Mouse (Mus musculus) erythroblast, embryonic 14.5 days (primary cell): ENCODE results near the gene Srsf9. TPM values are rescaled to one million over a fixed set of nuclear protein-coding genes. Genes with fewer than 3 reads are reported as not detected.
A peak's percentile ranks its signal among the peaks of the same experiment; 100 is the strongest.
"Not testable (repeated sequence)": the region's sequence is repeated elsewhere in the genome, so short reads cannot be mapped to it uniquely, and the experiment has no call there.

Experiments
- H3K27me3 ChIP-seq: 2 replicates; pipeline ENCODE4 v1.6.1; 2012; ENCODE audit warnings: inconsistent platforms; ENCODE audit not compliant: control insufficient read depth
- H3K36me3 ChIP-seq: 2 replicates; pipeline ENCODE4 v1.6.1; 2012; ENCODE audit warnings: mild to moderate bottlenecking, inconsistent platforms; ENCODE audit not compliant: control insufficient read depth
- H3K4me1 ChIP-seq: 2 replicates; pipeline ENCODE4 v1.6.1; 2012; ENCODE audit warnings: inconsistent platforms; ENCODE audit not compliant: control insufficient read depth
- H3K4me3 ChIP-seq: replicated peaks from 2 replicates; pipeline ENCODE3; 2012; ENCODE audit warnings: moderate library complexity, mild to moderate bottlenecking, inconsistent platforms
- H3K9me3 ChIP-seq: 2 replicates; pipeline ENCODE4 v1.6.1; 2012; ENCODE audit warnings: low read length, inconsistent platforms, mixed read lengths; ENCODE audit not compliant: control insufficient read depth
- GATA1 ChIP-seq: IDR thresholded peaks from 2 replicates; pipeline ENCODE4 v1.6.1; 2012; ENCODE audit warnings: low read length, inconsistent platforms, mixed read lengths
- TAL1 ChIP-seq: IDR thresholded peaks from 3 replicates; pipeline ENCODE4 v1.6.1; 2012; ENCODE audit warnings: low read length, inconsistent platforms, mixed read lengths
- polyA plus RNA-seq: library from polyadenylated mRNA; stranded (reverse); fragments of >175 nt; gene quantifications from 2 replicates; pipeline ENCODE4 v1.2.3, GENCODE M21; 2012

Srsf9 gene
- polyA plus RNA-seq, 1 experiment = 5.5 TPM

DNA sequence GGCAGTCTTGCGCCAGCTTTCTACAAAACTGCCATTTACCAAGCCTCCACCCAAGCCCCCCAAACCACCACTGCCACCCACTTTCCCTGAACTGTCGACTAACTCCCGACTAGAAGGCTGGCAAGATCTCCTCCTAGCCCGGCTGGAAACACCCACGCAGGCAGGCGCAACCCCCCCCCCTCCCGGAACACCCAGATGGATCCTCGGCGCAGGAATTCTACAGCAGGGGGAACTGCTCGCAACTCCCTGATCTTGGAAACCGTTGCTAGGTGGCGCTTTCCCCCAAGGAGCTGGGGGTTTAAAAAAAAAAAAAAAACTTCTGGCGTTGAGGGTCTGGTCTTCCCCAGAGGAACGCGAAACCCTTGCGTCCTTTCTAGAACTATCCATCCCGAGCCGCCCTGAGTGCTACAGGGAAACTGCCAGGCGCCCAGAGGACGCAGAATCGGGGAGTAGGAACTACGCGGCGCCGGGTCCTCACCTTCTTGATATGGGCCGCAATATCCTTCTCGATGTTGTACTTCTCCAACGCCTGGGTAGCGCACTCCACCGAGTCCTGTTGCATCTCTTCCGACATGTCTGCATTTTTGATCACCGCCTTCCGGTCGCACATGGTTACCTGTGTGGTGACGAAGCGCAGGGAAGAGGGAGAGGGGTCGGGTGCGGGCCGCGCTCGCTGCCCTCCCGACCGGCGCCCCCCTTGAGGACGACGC is 26.8 kb upstream of the Srsf9 start:
- Histone ChIP-seq H3K4me3 (peak overlapping the region; percentile 85), H3K4me1 (peaks cover 67% of the 10 kb centered on the region), H3K36me3 (peaks cover 49% of the 10 kb centered on the region), H3K27me3 (no peaks in the 10 kb centered on the region), H3K9me3 (peaks cover 2% of the 10 kb centered on the region; the same call in 1 of the 2 replicates)
- TF ChIP-seq TAL1 = no peak

DNA sequence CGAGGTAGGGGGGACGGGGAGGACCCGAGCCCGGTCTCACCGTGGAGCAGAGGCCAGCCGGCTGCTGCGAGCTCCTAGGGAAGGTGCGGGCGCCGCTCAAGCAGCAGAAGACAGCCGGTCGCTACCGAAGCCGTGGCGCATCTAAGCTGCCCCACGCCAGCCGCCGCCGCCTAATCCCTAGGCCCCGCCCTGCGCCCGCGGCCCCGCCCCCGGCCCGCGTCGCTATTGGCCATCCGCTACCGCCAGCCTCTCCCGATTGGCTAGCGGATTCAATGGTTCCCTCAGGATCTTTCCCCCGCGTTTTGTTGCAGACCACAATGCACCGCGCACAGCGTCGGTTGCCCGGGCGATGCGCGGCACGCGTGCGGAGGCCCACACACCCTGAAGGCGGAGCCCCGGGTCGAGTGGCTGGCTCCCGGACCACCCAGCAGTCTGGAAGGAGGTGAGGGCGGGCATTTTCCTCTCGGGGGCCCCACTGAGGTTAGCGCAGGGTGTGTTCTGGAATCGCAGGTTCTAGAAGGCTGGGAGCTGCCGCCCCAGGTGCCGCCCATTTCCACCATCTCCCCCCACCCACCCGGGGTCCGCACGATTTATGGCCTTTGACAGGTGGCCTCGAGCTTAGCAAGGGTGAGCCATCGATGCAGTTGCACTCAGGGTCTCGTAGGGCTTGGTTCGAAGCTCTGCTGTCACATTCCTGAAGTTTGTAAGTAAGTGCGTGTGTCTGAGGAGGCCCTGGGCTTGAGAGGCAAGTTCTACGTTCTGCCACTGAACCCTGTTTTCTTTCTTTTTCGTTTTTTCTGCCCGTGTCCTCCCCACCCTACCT is 26.0 kb upstream of the Srsf9 start, which contains the start of gene Dynll1:
TSS of gene Dynll1 (minus strand) at position 208 of the 823 bp plus-strand sequence.
- no peak for TF ChIP-seq TAL1
- H3K27me3 ChIP-seq = no peaks in the 10 kb centered on the region
- H3K4me1 ChIP-seq = peaks cover 59% of the 10 kb centered on the region
- H3K36me3 ChIP-seq = peaks cover 41% of the 10 kb centered on the region
- peak within 1 kb of the TSS; percentile 85 for H3K4me3 ChIP-seq
- H3K9me3 ChIP-seq = peaks cover 2% of the 10 kb centered on the region; the same call in 1 of the 2 replicates

DNA sequence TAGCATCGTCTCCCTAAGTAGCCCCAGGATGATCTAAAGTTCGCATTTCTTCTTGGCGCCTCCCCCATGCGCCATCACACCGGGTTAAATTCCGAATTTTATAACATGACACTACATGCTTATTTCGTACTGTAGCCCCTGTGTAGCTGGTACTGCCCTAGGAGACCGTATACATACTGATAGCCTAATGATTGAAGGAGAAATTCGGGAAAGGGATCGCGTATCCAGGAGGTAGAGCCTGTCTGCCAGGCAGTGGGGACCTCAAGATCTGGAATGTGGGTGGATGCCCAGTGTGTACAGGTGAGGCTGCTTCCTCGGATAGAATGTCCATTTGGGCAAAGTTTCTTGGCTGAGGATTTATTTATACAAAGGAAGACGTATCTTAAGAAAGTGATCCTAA is 25.4 kb upstream of the Srsf9 start:
- H3K4me3 ChIP-seq = peak overlapping the region; percentile 85
- peaks cover 35% of the 10 kb centered on the region for H3K36me3 ChIP-seq
- no peaks in the 10 kb centered on the region for H3K27me3 ChIP-seq
- TF ChIP-seq TAL1 (no peak), GATA1 (no peak)
- H3K9me3 ChIP-seq = peaks cover 2% of the 10 kb centered on the region; the same call in 1 of the 2 replicates
- peaks cover 53% of the 10 kb centered on the region for H3K4me1 ChIP-seq

DNA sequence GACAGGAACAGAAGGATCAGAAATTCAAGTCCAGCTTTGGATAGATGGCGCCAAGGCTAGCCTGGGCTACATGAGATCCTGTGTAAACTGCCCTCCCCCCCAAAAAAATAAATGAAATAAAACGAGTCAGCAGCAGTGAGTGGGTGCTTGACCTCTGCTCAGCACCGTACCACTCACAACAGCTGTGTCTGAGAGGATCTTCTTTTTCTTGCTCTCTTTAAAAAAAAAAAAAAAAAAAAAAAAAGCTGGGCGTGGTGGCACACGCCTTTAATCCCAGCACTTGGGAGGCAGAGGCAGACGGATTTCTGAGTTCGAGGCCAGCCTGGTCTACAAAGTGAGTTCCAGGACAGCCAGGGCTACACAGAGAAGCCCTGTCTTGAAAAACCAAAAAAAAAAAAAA is 24.8 kb upstream of the Srsf9 start:
- peak overlapping the region; percentile 85 for H3K4me3 ChIP-seq

DNA sequence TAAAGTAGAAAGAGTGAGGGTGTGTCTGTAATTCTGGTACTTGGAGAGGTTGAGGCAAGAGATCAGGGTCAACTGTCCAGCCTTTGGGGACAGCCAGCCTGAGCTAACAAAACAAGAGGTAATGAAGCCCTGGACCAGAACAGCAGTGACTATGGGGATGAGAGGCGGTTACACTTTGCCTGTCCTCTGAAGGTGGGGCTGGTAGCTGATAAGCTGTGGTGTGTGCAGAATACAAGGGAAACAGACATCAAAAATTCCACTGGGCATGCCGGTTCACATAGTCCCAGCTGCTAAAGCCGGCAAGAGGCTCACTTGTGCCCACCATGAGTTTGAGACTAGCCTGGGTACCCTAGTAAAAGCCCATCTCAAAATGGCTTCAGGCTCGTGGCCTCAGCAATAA is 14.6 kb upstream of the Srsf9 start:
- peak overlapping the region; percentile 42 for H3K4me3 ChIP-seq

More for the DNA sequence above, 24.8 kb upstream of the Srsf9 start:
- Histone ChIP-seq H3K36me3 (peaks cover 29% of the 10 kb centered on the region), H3K4me1 (peaks cover 47% of the 10 kb centered on the region)
- H3K9me3 ChIP-seq, H3K27me3 ChIP-seq: not testable (repeated sequence)

DNA sequence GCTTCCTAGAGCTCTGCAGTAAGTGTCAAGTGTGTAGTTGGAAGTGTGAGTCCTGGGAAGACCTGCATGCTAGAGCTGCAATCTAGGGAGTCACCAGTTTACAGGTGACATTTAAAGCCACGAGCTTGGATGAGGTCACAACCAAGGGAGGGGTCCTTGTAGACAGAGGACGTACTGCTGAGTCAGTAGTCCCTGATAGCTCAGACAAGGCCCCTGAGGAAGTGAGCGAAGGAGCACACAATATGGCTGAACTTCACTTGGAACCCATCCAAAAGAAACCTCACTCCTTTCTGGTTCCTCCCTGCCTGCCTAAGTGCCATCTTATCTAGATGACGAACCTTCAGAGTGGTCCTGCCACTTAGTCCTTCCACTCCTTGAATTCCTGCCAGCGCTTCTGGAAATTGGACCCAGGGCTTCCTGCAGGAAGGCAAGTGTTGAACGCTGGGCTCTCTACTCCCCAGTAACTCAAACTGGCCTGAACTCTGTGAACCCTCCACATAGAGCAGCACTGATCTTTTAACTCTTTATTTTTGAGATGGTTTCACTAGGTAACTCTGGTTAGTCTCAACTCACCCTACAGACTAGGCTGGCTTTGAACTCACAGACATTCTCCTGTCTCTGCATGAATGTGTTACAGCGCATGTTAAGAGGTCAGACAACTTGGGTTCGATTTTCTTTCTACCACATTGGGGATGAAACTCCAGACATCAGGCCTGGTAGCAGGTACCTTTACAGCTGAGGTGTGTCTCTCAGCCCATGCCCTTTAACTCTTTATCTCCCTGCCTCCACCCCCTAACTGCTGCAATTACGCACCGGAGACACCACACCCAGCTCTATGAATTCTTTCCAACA is 13.9 kb upstream of the Srsf9 start:
- Histone ChIP-seq H3K27me3 (no peaks in the 10 kb centered on the region), H3K4me1 (peaks cover 55% of the 10 kb centered on the region), H3K36me3 (no peaks in the 10 kb centered on the region), H3K9me3 (no peaks in the 10 kb centered on the region), H3K4me3 (peak overlapping the region; percentile 42)
- peak; percentile 42 for TF ChIP-seq GATA1
- no peak for TF ChIP-seq TAL1

More for the DNA sequence above, 14.6 kb upstream of the Srsf9 start:
- Histone ChIP-seq H3K4me1 (peaks cover 48% of the 10 kb centered on the region), H3K27me3 (no peaks in the 10 kb centered on the region), H3K36me3 (no peaks in the 10 kb centered on the region), H3K9me3 (no peaks in the 10 kb centered on the region)
- TF ChIP-seq GATA1 = no peak
- TF ChIP-seq TAL1 = no peak

DNA sequence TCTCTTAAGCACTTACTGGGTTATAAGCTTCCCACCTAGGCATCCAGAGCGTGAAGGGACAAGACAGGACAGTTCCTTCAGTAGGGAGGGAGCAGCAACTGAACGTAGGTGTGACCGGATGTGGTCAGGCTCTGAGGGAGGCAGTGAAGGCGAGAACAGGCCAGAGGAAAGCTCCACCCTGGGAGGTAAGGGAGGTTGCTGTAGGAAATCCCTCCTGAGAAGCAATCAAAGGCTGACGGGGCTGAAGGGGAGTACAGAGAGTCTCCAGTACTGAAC is 13.4 kb upstream of the Srsf9 start:
- H3K4me1 ChIP-seq = peaks cover 60% of the 10 kb centered on the region
- H3K9me3 ChIP-seq = no peaks in the 10 kb centered on the region
- no peaks in the 10 kb centered on the region for H3K36me3 ChIP-seq
- TF ChIP-seq GATA1 (no peak), TAL1 (no peak)
- H3K4me3 ChIP-seq = peak overlapping the region; percentile 41
- H3K27me3 ChIP-seq = no peaks in the 10 kb centered on the region

DNA sequence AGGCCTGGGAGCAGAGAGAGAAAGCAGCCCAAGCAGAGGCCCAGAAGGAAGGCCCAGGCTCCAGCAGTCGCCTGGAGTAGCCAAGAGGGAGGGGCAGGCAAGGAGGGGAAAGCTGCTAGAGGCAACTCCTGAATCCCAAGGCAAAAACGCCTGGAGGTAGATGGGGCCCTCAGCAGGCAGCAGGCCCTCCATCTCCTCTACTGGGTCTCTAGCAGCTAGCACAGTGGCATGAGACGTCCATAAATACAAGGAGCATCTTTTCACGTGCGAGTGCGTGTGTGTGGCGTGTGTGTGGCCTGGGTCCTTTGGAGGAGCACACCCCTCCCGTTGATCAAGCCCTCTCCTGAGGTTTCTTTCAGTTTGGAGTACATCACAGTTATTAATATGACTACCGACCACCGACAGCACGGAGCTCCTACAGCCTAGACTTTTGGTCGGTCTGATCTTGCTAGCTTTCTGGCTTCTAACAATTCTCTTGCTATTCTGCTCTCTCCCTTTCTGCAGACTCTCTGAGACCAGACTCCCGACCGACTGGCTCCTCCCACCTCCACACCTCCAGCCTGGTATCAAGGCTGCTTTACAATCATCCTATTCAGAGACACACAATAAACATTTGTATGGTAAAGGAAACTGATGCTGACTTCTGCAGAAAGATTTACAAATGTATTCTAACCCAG is 9.9 kb upstream of the Srsf9 start:
- Histone ChIP-seq H3K4me1 (peaks cover 63% of the 10 kb centered on the region), H3K4me3 (no peak overlapping the region), H3K27me3 (no peaks in the 10 kb centered on the region), H3K36me3 (no peaks in the 10 kb centered on the region), H3K9me3 (no peaks in the 10 kb centered on the region; the same call in 1 of the 2 replicates)
- no peak for TF ChIP-seq GATA1
- TF ChIP-seq TAL1 = no peak
